Mouse (Mus musculus): ENCODE measurements at regions not wholly inside any gene's neighbourhood (a gene's known extent, or its start where the extent isn't known, plus 50 kb on each side); places are given as distances from the start of the nearest gene placed in this dataset.

- DNase-seq (ENCODE audit: low spot score) = no peak
Observed at GRCm38 (mm10) chr15:64434502-64434901, 374.2 kb upstream of the Fam49b start.

GRCm38 (mm10) chr15:64434908-64435307, 374.6 kb upstream of the Fam49b start:
- no peak for DNase-seq (ENCODE audit: low spot score)

GRCm38 (mm10) chr15:64445076-64445475, 372.4 kb upstream of the Gm21798 start:
- no peak for DNase-seq (ENCODE audit: low spot score)

- DNase-seq (ENCODE audit: low spot score) = no peak
Observed at GRCm38 (mm10) chr15:64446411-64447072, 371.0 kb upstream of the Gm21798 start.

GRCm38 (mm10) chr15:64447239-64447952, 370.1 kb upstream of the Gm21798 start:
- no peak for DNase-seq (ENCODE audit: low spot score)

- DNase-seq (ENCODE audit: low spot score) = no peak
Observed at GRCm38 (mm10) chr15:64448581-64449140, 368.8 kb upstream of the Gm21798 start.

- no peak for DNase-seq (ENCODE audit: low spot score)
Observed at GRCm38 (mm10) chr15:64470743-64471142, 346.8 kb upstream of the Gm21798 start.

GRCm38 (mm10) chr15:64471597-64471996, 345.9 kb upstream of the Gm21798 start:
- DNase-seq (ENCODE audit: low spot score) = no peak

- DNase-seq (ENCODE audit: low spot score) = no peak
Observed at GRCm38 (mm10) chr15:64474236-64474635, 343.3 kb upstream of the Gm21798 start.

- no peak for DNase-seq (ENCODE audit: low spot score)
Observed at GRCm38 (mm10) chr15:64477131-64477530, 340.4 kb upstream of the Gm21798 start.

- no peak for DNase-seq (ENCODE audit: low spot score)
Observed at GRCm38 (mm10) chr15:64480625-64481024, 336.9 kb upstream of the Gm21798 start.

GRCm38 (mm10) chr15:64481226-64481625, 336.3 kb upstream of the Gm21798 start:
- no peak for DNase-seq (ENCODE audit: low spot score)

- DNase-seq (ENCODE audit: low spot score) = no peak
Observed at GRCm38 (mm10) chr15:64482960-64483359, 334.5 kb upstream of the Gm21798 start.

- DNase-seq (ENCODE audit: low spot score) = no peak
Observed at GRCm38 (mm10) chr15:64487801-64488200, 329.7 kb upstream of the Gm21798 start.

- DNase-seq (ENCODE audit: low spot score) = no peak
Observed at GRCm38 (mm10) chr15:64500783-64501182, 316.7 kb upstream of the Gm21798 start.

GRCm38 (mm10) chr15:64501479-64501878, 316.0 kb upstream of the Gm21798 start:
- no peak for DNase-seq (ENCODE audit: low spot score)

GRCm38 (mm10) chr15:64504751-64505150, 312.7 kb upstream of the Gm21798 start:
- no peak for DNase-seq (ENCODE audit: low spot score)

GRCm38 (mm10) chr15:64510649-64511048, 306.8 kb upstream of the Gm21798 start:
- DNase-seq (ENCODE audit: low spot score) = no peak

GRCm38 (mm10) chr15:64511176-64511575, 306.3 kb upstream of the Gm21798 start:
- no peak for DNase-seq (ENCODE audit: low spot score)

GRCm38 (mm10) chr15:64512615-64513014, 304.9 kb upstream of the Gm21798 start:
- no peak for DNase-seq (ENCODE audit: low spot score)

GRCm38 (mm10) chr15:64513501-64514097, 303.9 kb upstream of the Gm21798 start:
- no peak for DNase-seq (ENCODE audit: low spot score)

GRCm38 (mm10) chr15:64515179-64515578, 302.3 kb upstream of the Gm21798 start:
- DNase-seq (ENCODE audit: low spot score) = no peak

- DNase-seq (ENCODE audit: low spot score) = no peak
Observed at GRCm38 (mm10) chr15:64519207-64519628, 298.3 kb upstream of the Gm21798 start.
